In genomic region chr2:165664648-165665047, GRCm38 (mm10) we compare ENCODE assay signal across 28 mouse cellular contexts.
DNase-seq lines count a peak whose midpoint lies in the region; ATAC-seq and TF ChIP-seq lines count a peak whose summit lies in the region.
"Had no signal": no experiment of that assay in that cellular context is flagged by ENCODE, and none has a peak within 500 bp of the region (broad histone marks: within the 10 kb centered on the region; RNA-seq: fewer than 3 reads in every experiment).

No protein-coding gene starts in this region.

- no peak for DNase-seq in forebrain, embryonic 10.5 days (ENCODE audit: extremely low spot score, low spot score)
- no peak for DNase-seq in forebrain, embryonic 14.5 days (ENCODE audit: low spot score)
- DNase-seq in intestine, embryonic 14.5 days (ENCODE audit: low spot score): no peak
- DNase-seq in embryonic facial prominence, embryonic 14.5 days (ENCODE audit: low spot score): no peak
- no peak for DNase-seq in ovary, adult 18-20 months (ENCODE audit: low spot score)
- DNase-seq in layer of hippocampus, adult 18-20 months (ENCODE audit: low spot score in 2 of 2): no peak
- DNase-seq: adrenal gland, postnatal 10 days; cerebellum, adult 8-10 months; gastrocnemius, postnatal 14 days; heart, adult 18-20 months; heart, postnatal 4 days; kidney, postnatal 36 days; left cerebral cortex, postnatal 4 days; liver, postnatal 0 days; lung, postnatal 14 days; right cerebral cortex, adult 18-20 months; spleen, adult 18-20 months; thymus, postnatal 14 days had no signal

- no peaks in the 10 kb centered on the region for H3K27me3 ChIP-seq in forebrain, embryonic 10.5 days (ENCODE audit: poor library complexity, severe bottlenecking)
- no peaks in the 10 kb centered on the region for H3K27me3 ChIP-seq in forebrain, embryonic 14.5 days (replicated peaks; ENCODE audit: control insufficient read depth, insufficient read depth, low read length)
- H3K27me3 ChIP-seq in intestine, embryonic 14.5 days (replicated peaks; ENCODE audit: control insufficient read depth, insufficient read depth, low read length): no peaks in the 10 kb centered on the region
- H3K27me3 ChIP-seq in intestine, postnatal 0 days (replicated peaks; ENCODE audit: control insufficient read depth, insufficient read depth, low read length): no peaks in the 10 kb centered on the region
- H3K27me3 ChIP-seq in embryonic facial prominence, embryonic 14.5 days (replicated peaks; ENCODE audit: control insufficient read depth, insufficient read depth, low read length): no peaks in the 10 kb centered on the region
- H3K27me3 ChIP-seq in stomach, embryonic 14.5 days (ENCODE audit: control insufficient read depth, insufficient read depth, low read length): no peaks in the 10 kb centered on the region
- H3K27me3 ChIP-seq: hindbrain, embryonic 13.5 days; liver, embryonic 12.5 days; midbrain, embryonic 15.5 days; Patski had no signal

- no peak for TF ChIP-seq CTCF in intestine, postnatal 0 days (IDR thresholded peaks at IDR 0.05; ENCODE audit: low read depth)

- WGBS in forebrain, embryonic 10.5 days: 86% methylated on average over 7 of the region's 7 CpGs
- 70% methylated on average over 7 of the region's 7 CpGs for WGBS in forebrain, embryonic 14.5 days
- 86% methylated on average over 7 of the region's 7 CpGs for WGBS in intestine, embryonic 14.5 days
- WGBS in intestine, postnatal 0 days: 61% methylated on average over 7 of the region's 7 CpGs
- WGBS in embryonic facial prominence, embryonic 14.5 days: 78% methylated on average over 7 of the region's 7 CpGs
- 62% methylated on average over 7 of the region's 7 CpGs for WGBS in stomach, embryonic 14.5 days

- H3K36me3 ChIP-seq in forebrain, embryonic 10.5 days (replicated peaks): peaks cover 11% of the 10 kb centered on the region
- no peaks in the 10 kb centered on the region for H3K36me3 ChIP-seq in forebrain, embryonic 14.5 days (ENCODE audit: control insufficient read depth, insufficient read depth, low read length)
- H3K36me3 ChIP-seq in intestine, embryonic 14.5 days (ENCODE audit: control insufficient read depth, insufficient read depth, low read length): no peaks in the 10 kb centered on the region
- no peaks in the 10 kb centered on the region for H3K36me3 ChIP-seq in intestine, postnatal 0 days (ENCODE audit: control insufficient read depth, insufficient read depth)
- peaks cover 7% of the 10 kb centered on the region; the same call in 1 of the 2 replicates for H3K36me3 ChIP-seq in embryonic facial prominence, embryonic 14.5 days (ENCODE audit: control insufficient read depth, insufficient read depth, low read length)
- H3K36me3 ChIP-seq in stomach, embryonic 14.5 days (ENCODE audit: control insufficient read depth, insufficient read depth, low read length): no peaks in the 10 kb centered on the region
- H3K36me3 ChIP-seq: hindbrain, embryonic 13.5 days; liver, embryonic 12.5 days; midbrain, embryonic 10.5 days; midbrain, embryonic 15.5 days had no signal

- H3K9ac ChIP-seq in forebrain, embryonic 14.5 days (ENCODE audit: low read length): no peak overlapping the region
- no peak overlapping the region for H3K9ac ChIP-seq in intestine, embryonic 14.5 days (ENCODE audit: low read length)
- no peak overlapping the region for H3K9ac ChIP-seq in intestine, postnatal 0 days (ENCODE audit: low read depth, low read length)
- H3K9ac ChIP-seq in embryonic facial prominence, embryonic 14.5 days (ENCODE audit: low read depth, low read length): no peak overlapping the region
- H3K9ac ChIP-seq in stomach, embryonic 14.5 days (replicated peaks; ENCODE audit: low read depth, low read length): no peak overlapping the region
- H3K9ac ChIP-seq: hindbrain, embryonic 13.5 days; liver, embryonic 12.5 days; liver, postnatal 0 days; midbrain, embryonic 15.5 days had no signal

- peaks cover 18% of the 10 kb centered on the region for H3K4me1 ChIP-seq in forebrain, embryonic 10.5 days
- H3K4me1 ChIP-seq in forebrain, embryonic 14.5 days (ENCODE audit: control insufficient read depth, insufficient read depth, low read length): no peaks in the 10 kb centered on the region
- H3K4me1 ChIP-seq in intestine, embryonic 14.5 days (replicated peaks; ENCODE audit: control insufficient read depth, insufficient read depth, low read length): no peaks in the 10 kb centered on the region
- no peaks in the 10 kb centered on the region for H3K4me1 ChIP-seq in intestine, postnatal 0 days (replicated peaks; ENCODE audit: control insufficient read depth, insufficient read depth, low read length)
- no peaks in the 10 kb centered on the region for H3K4me1 ChIP-seq in embryonic facial prominence, embryonic 14.5 days (ENCODE audit: control insufficient read depth, insufficient read depth, low read length)
- no peaks in the 10 kb centered on the region; the same call in 1 of the 2 replicates for H3K4me1 ChIP-seq in stomach, embryonic 14.5 days (ENCODE audit: control insufficient read depth, insufficient read depth, low read length)
- H3K4me1 ChIP-seq: liver, embryonic 12.5 days; midbrain, embryonic 10.5 days; midbrain, embryonic 15.5 days had no signal

- H3K9me3 ChIP-seq in forebrain, embryonic 10.5 days: no peaks in the 10 kb centered on the region
- no peaks in the 10 kb centered on the region for H3K9me3 ChIP-seq in forebrain, embryonic 14.5 days (replicated peaks; ENCODE audit: control insufficient read depth, low read length)
- H3K9me3 ChIP-seq in intestine, embryonic 14.5 days (ENCODE audit: control insufficient read depth, low read length): no peaks in the 10 kb centered on the region
- no peaks in the 10 kb centered on the region for H3K9me3 ChIP-seq in intestine, postnatal 0 days (ENCODE audit: control insufficient read depth)
- H3K9me3 ChIP-seq in embryonic facial prominence, embryonic 14.5 days (ENCODE audit: control insufficient read depth, low read length): no peaks in the 10 kb centered on the region
- no peaks in the 10 kb centered on the region for H3K9me3 ChIP-seq in stomach, embryonic 14.5 days (ENCODE audit: control insufficient read depth, low read depth, low read length)
- H3K9me3 ChIP-seq: hindbrain, embryonic 13.5 days; liver, embryonic 12.5 days; midbrain, embryonic 10.5 days; midbrain, embryonic 15.5 days had no signal

- ATAC-seq in forebrain, embryonic 14.5 days: no peak
- no peak for ATAC-seq in intestine, embryonic 14.5 days (replicated peaks; ENCODE audit: low FRiP score, low TSS enrichment, low read depth)
- ATAC-seq in intestine, postnatal 0 days: no peak
- ATAC-seq in embryonic facial prominence, embryonic 14.5 days (ENCODE audit: low read depth): no peak
- no peak for ATAC-seq in stomach, embryonic 14.5 days (ENCODE audit: insufficient number of reproducible peaks, insufficient read depth, low FRiP score, low read depth)
- ATAC-seq: forebrain, embryonic 16.5 days; liver, embryonic 12.5 days; liver, postnatal 0 days; midbrain, embryonic 15.5 days; Patski had no signal

- no peak overlapping the region for H3K4me2 ChIP-seq in forebrain, embryonic 14.5 days (ENCODE audit: low read length)
- H3K4me2 ChIP-seq in intestine, embryonic 14.5 days (ENCODE audit: low read length): no peak overlapping the region
- no peak overlapping the region for H3K4me2 ChIP-seq in intestine, postnatal 0 days (replicated peaks; ENCODE audit: low read depth)
- H3K4me2 ChIP-seq in embryonic facial prominence, embryonic 14.5 days (ENCODE audit: low read depth, low read length): no peak overlapping the region
- no peak overlapping the region for H3K4me2 ChIP-seq in stomach, embryonic 14.5 days (replicated peaks; ENCODE audit: low read depth, low read length)
- H3K4me2 ChIP-seq: heart, embryonic 11.5 days; hindbrain, embryonic 13.5 days; liver, embryonic 12.5 days; midbrain, embryonic 15.5 days had no signal

- H3K4me3 ChIP-seq in forebrain, embryonic 10.5 days: no peak overlapping the region
- no peak overlapping the region for H3K4me3 ChIP-seq in forebrain, embryonic 14.5 days (ENCODE audit: low read depth, low read length)
- H3K4me3 ChIP-seq in intestine, embryonic 14.5 days (ENCODE audit: low read depth, low read length): no peak overlapping the region
- H3K4me3 ChIP-seq in intestine, postnatal 0 days (ENCODE audit: low read depth, low read length): no peak overlapping the region
- H3K4me3 ChIP-seq in embryonic facial prominence, embryonic 14.5 days (ENCODE audit: low read depth, low read length): no peak overlapping the region
- H3K4me3 ChIP-seq in stomach, embryonic 14.5 days (ENCODE audit: low read depth, low read length): no peak overlapping the region
- H3K4me3 ChIP-seq: erythroblast, embryonic 14.5 days; hindbrain, embryonic 13.5 days; liver, embryonic 12.5 days; midbrain, embryonic 10.5 days; midbrain, embryonic 15.5 days had no signal

- H3K27ac ChIP-seq in forebrain, embryonic 10.5 days: peak overlapping the region; percentile 25; the same call in 1 of the 2 replicates
- no peak overlapping the region for H3K27ac ChIP-seq in forebrain, embryonic 14.5 days (ENCODE audit: low read depth, low read length)
- H3K27ac ChIP-seq in intestine, embryonic 14.5 days (ENCODE audit: low read depth): peak overlapping the region; percentile 58; the same call in 1 of the 2 replicates
- H3K27ac ChIP-seq in intestine, postnatal 0 days (ENCODE audit: low read depth, low read length): no peak overlapping the region
- H3K27ac ChIP-seq in embryonic facial prominence, embryonic 14.5 days (replicated peaks; ENCODE audit: low read depth, low read length): peak overlapping the region; percentile 33; the same call in 1 of the 2 replicates
- peak overlapping the region; percentile 88 for H3K27ac ChIP-seq in stomach, embryonic 14.5 days (ENCODE audit: low read length)
- H3K27ac ChIP-seq: hindbrain, embryonic 13.5 days; liver, embryonic 12.5 days; midbrain, embryonic 10.5 days; midbrain, embryonic 15.5 days had no signal

Comparison
In these comparisons a context has a peak if more than half of its experiments do, and no peak if none do; other contexts are left out.
1. H3K27ac ChIP-seq: peak in forebrain, embryonic 10.5 days (single experiment), intestine, embryonic 14.5 days (single experiment), embryonic facial prominence, embryonic 14.5 days (single experiment) and stomach, embryonic 14.5 days (single experiment); none in forebrain, embryonic 14.5 days (single experiment) and intestine, postnatal 0 days (single experiment).